ENCODE assay signal across 28 mouse cellular contexts in the genomic region with DNA sequence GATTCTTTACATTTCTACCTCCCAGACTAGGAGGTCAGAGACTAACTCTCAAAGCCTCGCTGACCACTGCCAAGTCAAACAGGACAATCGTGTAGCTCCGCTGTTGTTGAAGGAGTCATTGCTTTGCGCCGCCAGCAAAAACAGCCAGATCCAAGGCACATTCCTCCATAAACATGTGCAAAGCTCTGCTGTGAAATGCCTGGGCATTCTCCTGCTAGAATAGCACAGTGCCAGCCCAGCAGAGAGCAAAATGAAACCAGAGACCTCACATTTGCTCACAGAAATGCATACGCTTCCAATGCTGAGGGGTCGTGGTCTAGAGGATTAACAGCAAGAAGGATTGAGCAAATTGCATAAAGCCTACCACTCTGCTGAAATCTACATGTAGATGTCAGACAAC.
DNase-seq lines count a peak whose midpoint lies in the region; ATAC-seq and TF ChIP-seq lines count a peak whose summit lies in the region.
"Had no signal": no experiment of that assay in that cellular context is flagged by ENCODE, and none has a peak within 500 bp of the region (broad histone marks: within the 10 kb centered on the region; RNA-seq: fewer than 3 reads in every experiment).

No protein-coding gene starts in this region.

- WGBS in midbrain, embryonic 11.5 days: 82% methylated on average over 7 of the region's 7 CpGs
- WGBS in midbrain, postnatal 0 days: 75% methylated on average over 7 of the region's 7 CpGs
- WGBS in limb, embryonic 14.5 days: 46% methylated on average over 7 of the region's 7 CpGs

- no peak for TF ChIP-seq POLR2A in embryonic fibroblast, embryonic 13.5 days (IDR thresholded peaks at IDR 0.05; ENCODE audit: low read depth, low read length)
- no peak for TF ChIP-seq POLR2A in limb, embryonic 14.5 days (IDR thresholded peaks at IDR 0.05; ENCODE audit: borderline replicate concordance, extremely low read depth, insufficient read depth, insufficient read length)

- no peaks in the 10 kb centered on the region for H3K9me3 ChIP-seq in midbrain, embryonic 11.5 days (ENCODE audit: control insufficient read depth, low read length)
- no peaks in the 10 kb centered on the region for H3K9me3 ChIP-seq in midbrain, postnatal 0 days (ENCODE audit: low read length)
- no peaks in the 10 kb centered on the region for H3K9me3 ChIP-seq in limb, embryonic 14.5 days (ENCODE audit: control insufficient read depth, low read length)
- H3K9me3 ChIP-seq: embryonic facial prominence, embryonic 12.5 days; forebrain, embryonic 10.5 days; forebrain, embryonic 13.5 days; heart, embryonic 12.5 days; heart, embryonic 15.5 days; hindbrain, embryonic 10.5 days; hindbrain, embryonic 13.5 days; intestine, embryonic 15.5 days had no signal

- no peak overlapping the region for H3K27ac ChIP-seq in midbrain, embryonic 11.5 days (ENCODE audit: low read depth, low read length)
- no peak overlapping the region for H3K27ac ChIP-seq in midbrain, postnatal 0 days (ENCODE audit: low read depth, low read length)
- peak overlapping the region; percentile 64 for H3K27ac ChIP-seq in embryonic fibroblast, embryonic 13.5 days (ENCODE audit: insufficient read depth, low read length)
- H3K27ac ChIP-seq in limb, embryonic 14.5 days (replicated peaks; ENCODE audit: low read depth, low read length): 0 out of 2 replicates have a peak overlapping the region, but pooled peaks have one; percentile 3
- H3K27ac ChIP-seq: embryonic facial prominence, embryonic 12.5 days; forebrain, embryonic 10.5 days; forebrain, embryonic 13.5 days; gastrocnemius, adult 2 months; heart, embryonic 15.5 days; hindbrain, embryonic 10.5 days; hindbrain, embryonic 13.5 days; intestine, embryonic 15.5 days had no signal

- no peaks in the 10 kb centered on the region for H3K36me3 ChIP-seq in midbrain, embryonic 11.5 days (ENCODE audit: control insufficient read depth, insufficient read depth, low read length)
- no peaks in the 10 kb centered on the region for H3K36me3 ChIP-seq in midbrain, postnatal 0 days (ENCODE audit: insufficient read depth, low read length)
- H3K36me3 ChIP-seq in limb, embryonic 14.5 days (ENCODE audit: control insufficient read depth, insufficient read depth, low read length): no peaks in the 10 kb centered on the region
- H3K36me3 ChIP-seq: embryonic facial prominence, embryonic 12.5 days; forebrain, embryonic 10.5 days; heart, embryonic 12.5 days; heart, embryonic 15.5 days; hindbrain, embryonic 10.5 days; hindbrain, embryonic 13.5 days; intestine, embryonic 15.5 days had no signal

- no peak for ATAC-seq in midbrain, embryonic 11.5 days (ENCODE audit: low FRiP score)
- no peak for ATAC-seq in midbrain, postnatal 0 days (ENCODE audit: low FRiP score)
- ATAC-seq in limb, embryonic 14.5 days (ENCODE audit: low FRiP score, low read depth): peak; percentile 60; the same call in 1 of the 2 replicates
- ATAC-seq in granulocyte monocyte progenitor cell, adult 5-6 weeks (replicated peaks; ENCODE audit: poor library complexity, severe bottlenecking): no peak
- ATAC-seq: CD4-positive, CD25-positive, alpha-beta regulatory T cell, adult 4 months; forebrain, embryonic 13.5 days; forebrain, embryonic 16.5 days; hindbrain, embryonic 16.5 days; intestine, embryonic 15.5 days had no signal

- H3K4me1 ChIP-seq in midbrain, embryonic 11.5 days (ENCODE audit: control insufficient read depth, insufficient read depth, low read length): no peaks in the 10 kb centered on the region
- H3K4me1 ChIP-seq in midbrain, postnatal 0 days (ENCODE audit: insufficient read depth, low read length): no peaks in the 10 kb centered on the region
- no peaks in the 10 kb centered on the region for H3K4me1 ChIP-seq in embryonic fibroblast, embryonic 13.5 days (ENCODE audit: control insufficient read depth, insufficient read depth, low read length)
- 0 out of 2 replicates have a peak, but pooled peaks cover 3% of the 10 kb centered on the region for H3K4me1 ChIP-seq in limb, embryonic 14.5 days (ENCODE audit: control insufficient read depth, insufficient read depth, low read length)
- H3K4me1 ChIP-seq: forebrain, embryonic 13.5 days; heart, embryonic 15.5 days; hindbrain, embryonic 13.5 days; intestine, embryonic 15.5 days had no signal

- no peaks in the 10 kb centered on the region for H3K27me3 ChIP-seq in midbrain, embryonic 11.5 days (ENCODE audit: control insufficient read depth, insufficient read depth, low read length)
- no peaks in the 10 kb centered on the region for H3K27me3 ChIP-seq in midbrain, postnatal 0 days (ENCODE audit: insufficient read depth, low read length)
- no peaks in the 10 kb centered on the region for H3K27me3 ChIP-seq in limb, embryonic 14.5 days (ENCODE audit: control insufficient read depth, insufficient read depth, low read length)
- H3K27me3 ChIP-seq: embryonic facial prominence, embryonic 12.5 days; forebrain, embryonic 13.5 days; heart, embryonic 12.5 days; heart, embryonic 15.5 days; hindbrain, embryonic 13.5 days; intestine, embryonic 15.5 days had no signal

- H3K9ac ChIP-seq in midbrain, embryonic 11.5 days (ENCODE audit: low read length): no peak overlapping the region
- no peak overlapping the region for H3K9ac ChIP-seq in midbrain, postnatal 0 days (replicated peaks; ENCODE audit: low read length, poor library complexity, severe bottlenecking)
- H3K9ac ChIP-seq in limb, embryonic 14.5 days (ENCODE audit: low read depth, low read length, severe bottlenecking): no peak overlapping the region
- H3K9ac ChIP-seq: embryonic facial prominence, embryonic 12.5 days; forebrain, embryonic 13.5 days; heart, embryonic 12.5 days; heart, embryonic 15.5 days; hindbrain, embryonic 13.5 days; intestine, embryonic 15.5 days had no signal

- no peak overlapping the region for H3K4me2 ChIP-seq in midbrain, embryonic 11.5 days
- no peak overlapping the region for H3K4me2 ChIP-seq in midbrain, postnatal 0 days (ENCODE audit: low read depth, low read length, poor library complexity, severe bottlenecking)
- no peak overlapping the region for H3K4me2 ChIP-seq in limb, embryonic 14.5 days (replicated peaks; ENCODE audit: low read depth, low read length, severe bottlenecking)
- H3K4me2 ChIP-seq: embryonic facial prominence, embryonic 12.5 days; forebrain, embryonic 13.5 days; heart, embryonic 12.5 days; heart, embryonic 15.5 days; hindbrain, embryonic 13.5 days; intestine, embryonic 15.5 days had no signal

- H3K4me3 ChIP-seq in midbrain, embryonic 11.5 days (ENCODE audit: low read depth, low read length): no peak overlapping the region
- H3K4me3 ChIP-seq in midbrain, postnatal 0 days (ENCODE audit: low read depth, low read length): no peak overlapping the region
- H3K4me3 ChIP-seq in embryonic fibroblast, embryonic 13.5 days (ENCODE audit: insufficient read depth, low read length): no peak overlapping the region
- H3K4me3 ChIP-seq in limb, embryonic 14.5 days (replicated peaks; ENCODE audit: low read length): no peak overlapping the region
- H3K4me3 ChIP-seq: embryonic facial prominence, embryonic 12.5 days; erythroblast, embryonic 14.5 days; forebrain, embryonic 10.5 days; forebrain, embryonic 13.5 days; gastrocnemius, adult 2 months; heart, embryonic 12.5 days; heart, embryonic 15.5 days; hindbrain, embryonic 10.5 days; hindbrain, embryonic 13.5 days; intestine, embryonic 15.5 days had no signal

- peak; percentile 65 for DNase-seq in midbrain, embryonic 11.5 days (ENCODE audit: low spot score, missing footprints)
- DNase-seq in midbrain, postnatal 0 days (ENCODE audit: low spot score): no peak
- DNase-seq in limb, embryonic 14.5 days (ENCODE audit: low spot score): peak; percentile 52
- DNase-seq in lung, postnatal 36 days: no peak
- DNase-seq: adrenal gland, adult 2 months; adrenal gland, postnatal 14 days; cerebellum, adult 11 months; cerebellum, adult 2 months; cerebellum, postnatal 14 days; gastrocnemius, adult 2 months; gastrocnemius, postnatal 14 days; heart, adult 18-20 months; heart, postnatal 10 days; heart, postnatal 36 days had no signal

- TF ChIP-seq CTCF in midbrain, postnatal 0 days (IDR thresholded peaks at IDR 0.05): no peak
- no peak for TF ChIP-seq CTCF in embryonic fibroblast, embryonic 13.5 days (IDR thresholded peaks at IDR 0.05; ENCODE audit: borderline replicate concordance, insufficient read depth, low read length)

Comparison
In these comparisons a context has a peak if more than half of its experiments do, and no peak if none do; other contexts are left out.
1. DNase-seq: peak in midbrain, embryonic 11.5 days (single experiment) and limb, embryonic 14.5 days (single experiment); none in midbrain, postnatal 0 days (single experiment) and lung, postnatal 36 days (single experiment).
2. H3K27ac ChIP-seq: peak in embryonic fibroblast, embryonic 13.5 days (single experiment) and limb, embryonic 14.5 days (single experiment); none in midbrain, embryonic 11.5 days (single experiment) and midbrain, postnatal 0 days (single experiment).